Mouse (Mus musculus) liver, adult 2 months (tissue): ENCODE measurements at regions not wholly inside any gene's neighbourhood (a gene's known extent, or its start where the extent isn't known, plus 50 kb on each side); places are given as distances from the start of the nearest gene placed in this dataset.
A peak's percentile ranks its signal among the peaks of the same experiment; 100 is the strongest.

ENCODE experiments used
- DNase-seq: peaks from one replicate; pipeline ENCODE4 v3.0.0-alpha.2; 2011; ENCODE audit warnings: low read depth, low spot score; ENCODE audit errors: extremely low read depth
- H3K27ac ChIP-seq: fragments of 200-500 bp; replicated peaks from 2 replicates; pipeline ENCODE4 v1.5.1; 2012; ENCODE audit warnings: low read depth, mild to moderate bottlenecking, control low read depth, inconsistent platforms, low read length; ENCODE audit not compliant: insufficient read depth
- H3K27me3 ChIP-seq: fragments of 200-500 bp; 2 replicates; pipeline ENCODE4 v1.6.1; 2012; ENCODE audit warnings: mild to moderate bottlenecking, moderate library complexity, low read length, inconsistent platforms; ENCODE audit not compliant: control insufficient read depth, insufficient read depth
- H3K36me3 ChIP-seq: fragments of 200-500 bp; 2 replicates; pipeline ENCODE4 v1.6.1; 2012; ENCODE audit warnings: low read length, inconsistent platforms; ENCODE audit not compliant: control insufficient read depth, insufficient read depth
- H3K4me1 ChIP-seq: fragments of 200-500 bp; 2 replicates; pipeline ENCODE4 v1.6.1; 2011; ENCODE audit warnings: low read length; ENCODE audit not compliant: control insufficient read depth, insufficient read depth
- H3K4me3 ChIP-seq: fragments of 200-500 bp; 2 replicates; pipeline ENCODE4 v1.5.1; 2011; ENCODE audit warnings: low read depth, mild to moderate bottlenecking, control low read depth, low read length, moderate library complexity; ENCODE audit not compliant: insufficient read depth
- H3K79me2 ChIP-seq: fragments of 200-500 bp; 2 replicates; pipeline ENCODE4 v1.6.1; 2012; ENCODE audit warnings: inconsistent platforms, mild to moderate bottlenecking, low read length, moderate library complexity; ENCODE audit not compliant: control insufficient read depth, insufficient read depth
- H3K9ac ChIP-seq: fragments of 200-500 bp; 2 replicates; pipeline ENCODE4 v1.6.1; 2012; ENCODE audit warnings: low read depth, mild to moderate bottlenecking, control low read depth, inconsistent platforms, low read length
- CTCF ChIP-seq: fragments of 200-500 bp; IDR thresholded peaks from 2 replicates; pipeline ENCODE4 v1.5.1; 2011; ENCODE audit warnings: low read depth, low read length, control low read depth
- POLR2A ChIP-seq: fragments of 200-500 bp; IDR thresholded peaks from 2 replicates; pipeline ENCODE4 v1.6.1; 2011; ENCODE audit warnings: low read length, control low read depth; ENCODE audit not compliant: insufficient read depth; ENCODE audit errors: extremely low read depth
- WGBS: fragments of 180-500 bp; shearing (Covaris S2); methylation state at CpG from one replicate; pipeline ENCODE4 v1.1.7; 2018; 5-methylcytosine and 5-hydroxymethylcytosine counted together

DNA sequence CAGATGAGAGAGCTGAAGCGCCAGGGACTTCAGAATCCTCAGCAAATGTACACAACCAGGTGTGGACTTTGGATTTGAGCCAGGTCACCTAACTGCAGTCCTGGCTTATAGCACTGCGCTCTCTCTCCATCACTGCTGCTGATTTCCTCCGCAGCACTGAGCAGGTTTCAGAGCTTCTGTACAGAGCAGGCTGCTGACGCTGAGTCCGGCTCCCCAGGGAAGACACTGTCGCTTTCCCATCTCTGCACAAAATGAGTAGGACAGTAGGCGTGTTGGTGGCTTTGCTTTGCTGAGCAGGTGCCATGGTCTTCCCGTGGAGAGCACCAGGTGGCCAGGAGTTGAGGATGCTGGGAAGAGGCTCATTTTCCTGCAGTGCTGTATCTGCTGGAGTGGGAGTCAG is 116.2 kb upstream of the Kazn start:
- WGBS = 51% methylated on average over 8 of the region's 8 CpGs
- TF ChIP-seq POLR2A (no peak), CTCF (no peak)
- Histone ChIP-seq H3K9ac (no peak overlapping the region), H3K27ac (no peak overlapping the region), H3K27me3 (no peaks in the 10 kb centered on the region), H3K4me1 (no peaks in the 10 kb centered on the region), H3K79me2 (no peaks in the 10 kb centered on the region), H3K4me3 (no peak overlapping the region), H3K36me3 (no peaks in the 10 kb centered on the region)
- DNase-seq = no peak

DNA sequence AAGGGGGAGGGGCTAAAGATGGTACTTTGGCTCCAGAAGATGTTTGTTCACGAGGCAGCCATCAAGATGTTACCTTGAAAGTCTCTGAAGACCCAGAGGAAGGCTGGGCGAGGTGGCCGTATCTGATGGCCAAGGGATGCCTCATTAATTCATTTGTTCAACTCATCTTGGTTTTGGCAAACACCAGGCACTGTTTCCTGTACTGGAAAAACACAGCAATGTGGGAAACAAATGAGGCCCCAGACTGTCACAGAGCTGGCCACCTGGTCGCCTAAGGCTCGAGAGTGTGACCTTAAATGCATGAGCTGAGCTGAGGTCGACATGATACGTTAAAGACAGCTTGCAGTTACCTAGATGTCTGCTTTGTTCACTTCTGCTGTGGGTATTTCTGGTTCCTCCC is 114.3 kb upstream of the Kazn start:
- Histone ChIP-seq H3K79me2 (no peaks in the 10 kb centered on the region), H3K4me3 (no peak overlapping the region), H3K27me3 (no peaks in the 10 kb centered on the region), H3K4me1 (no peaks in the 10 kb centered on the region), H3K36me3 (no peaks in the 10 kb centered on the region), H3K9ac (no peak overlapping the region), H3K27ac (no peak overlapping the region)
- no peak for DNase-seq
- 82% methylated on average over 7 of the region's 7 CpGs for WGBS
- TF ChIP-seq POLR2A (no peak), CTCF (no peak)

DNA sequence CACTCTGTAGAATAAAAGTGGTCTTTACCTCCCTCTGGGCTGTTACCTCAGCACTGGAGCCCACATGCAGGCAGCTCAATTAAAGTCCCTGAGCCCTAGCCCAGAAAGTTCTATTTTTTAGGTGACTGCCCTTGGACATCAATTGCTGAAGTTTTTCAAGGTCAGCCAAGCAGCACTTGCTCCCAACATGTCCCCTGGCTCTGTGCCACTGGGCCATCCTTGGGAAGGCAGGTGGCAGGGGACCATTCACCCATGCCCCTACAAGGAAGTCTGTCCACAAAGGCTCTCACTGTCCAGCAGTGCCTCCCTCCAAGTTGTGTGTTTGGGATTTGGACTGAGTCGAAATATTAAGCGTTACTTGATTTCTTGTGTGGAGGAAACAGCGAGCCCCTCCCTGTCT is 112.6 kb upstream of the Kazn start:
- TF ChIP-seq CTCF (no peak), POLR2A (no peak)
- no peaks in the 10 kb centered on the region for H3K27me3 ChIP-seq
- H3K79me2 ChIP-seq = no peaks in the 10 kb centered on the region
- H3K9ac ChIP-seq = no peak overlapping the region
- no peaks in the 10 kb centered on the region for H3K36me3 ChIP-seq
- H3K4me1 ChIP-seq = no peaks in the 10 kb centered on the region
- H3K4me3 ChIP-seq = no peak overlapping the region
- no peak for DNase-seq
- WGBS = 51% methylated on average over 3 of the region's 3 CpGs
- no peak overlapping the region for H3K27ac ChIP-seq

DNA sequence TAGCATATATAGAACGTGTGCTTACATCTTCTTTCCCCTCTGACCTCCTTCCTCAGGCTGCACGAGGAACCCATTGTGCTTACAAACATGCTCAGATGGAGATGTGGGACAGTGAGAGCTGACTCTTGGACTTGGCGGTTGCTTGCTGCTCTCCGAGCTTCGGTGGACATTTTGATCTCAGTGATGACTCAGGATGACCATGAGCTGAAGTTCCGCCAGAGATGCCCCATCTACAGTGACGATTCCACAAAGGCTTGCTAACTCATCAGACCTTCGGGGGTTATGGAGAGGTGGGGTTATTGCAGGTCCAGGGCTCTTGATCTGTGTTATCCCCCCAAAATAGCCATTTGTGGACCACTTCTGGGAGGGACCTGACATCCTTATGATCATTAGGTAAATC is 111.8 kb upstream of the Kazn start:
- Histone ChIP-seq H3K4me3 (no peak overlapping the region), H3K9ac (no peak overlapping the region), H3K27ac (no peak overlapping the region), H3K79me2 (no peaks in the 10 kb centered on the region), H3K4me1 (no peaks in the 10 kb centered on the region), H3K36me3 (no peaks in the 10 kb centered on the region), H3K27me3 (no peaks in the 10 kb centered on the region)
- WGBS = 88% methylated on average over 8 of the region's 8 CpGs
- no peak for DNase-seq
- TF ChIP-seq CTCF (no peak), POLR2A (no peak)

DNA sequence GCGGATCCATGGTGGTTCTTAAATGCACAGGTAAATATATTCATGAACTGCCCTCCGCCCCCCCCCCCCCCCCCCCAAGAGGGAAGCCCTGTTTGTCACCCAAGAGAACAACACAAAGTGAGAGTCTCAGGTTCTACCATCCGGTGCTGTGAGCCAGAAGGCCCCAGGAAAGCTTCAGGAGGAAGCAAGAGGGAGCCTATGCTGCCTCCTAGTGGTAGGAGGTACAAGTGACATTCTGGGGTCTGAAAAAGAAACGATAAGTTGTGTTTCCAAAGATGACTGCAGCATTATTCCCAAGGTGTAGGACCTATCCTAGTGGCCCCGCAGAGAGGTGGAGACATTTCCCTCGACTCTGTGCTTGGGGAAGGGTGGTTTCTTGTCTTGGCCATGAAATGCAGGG is 109.7 kb upstream of the Kazn start:
- 36% methylated on average over 6 of the region's 6 CpGs for WGBS
- H3K4me3 ChIP-seq = no peak overlapping the region
- DNase-seq = no peak

DNA sequence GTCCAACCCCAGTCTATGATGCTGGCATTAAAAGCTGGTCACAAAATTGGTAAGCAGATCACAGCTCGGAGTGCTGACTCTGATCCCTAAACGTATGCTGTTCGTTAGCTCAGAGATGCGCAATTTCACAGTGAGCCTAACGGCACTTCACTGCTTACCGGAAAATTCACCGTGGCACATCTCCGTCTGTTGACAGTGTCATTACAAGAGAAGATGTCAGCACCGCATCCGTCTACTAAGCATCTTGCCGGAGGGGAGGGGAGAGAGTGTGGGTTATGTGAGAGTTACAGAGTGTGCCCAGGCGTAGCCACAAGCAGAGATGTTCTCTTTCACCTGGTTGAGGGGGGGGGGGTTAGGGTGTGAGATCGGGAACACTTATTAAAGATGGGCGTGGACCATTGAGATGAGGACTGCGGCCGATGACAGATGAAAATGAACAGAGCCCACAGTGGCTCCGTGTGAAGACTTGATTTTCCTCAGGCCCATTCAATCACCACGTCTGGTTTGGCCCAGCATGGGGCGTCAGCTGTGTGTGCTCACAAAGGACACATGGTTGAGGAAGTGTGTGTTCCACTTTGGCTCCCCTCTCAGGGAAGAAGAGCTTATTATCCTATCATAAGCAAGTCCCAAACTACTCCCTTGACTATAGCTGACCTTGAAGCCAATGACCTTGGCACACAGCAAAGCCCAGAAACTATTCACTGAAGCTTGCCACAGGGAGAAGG is 103.4 kb upstream of the Kazn start:
- no peaks in the 10 kb centered on the region for H3K79me2 ChIP-seq
- no peaks in the 10 kb centered on the region for H3K4me1 ChIP-seq

More for the DNA sequence above, 109.7 kb upstream of the Kazn start:
- Histone ChIP-seq H3K27me3 (no peaks in the 10 kb centered on the region), H3K79me2 (no peaks in the 10 kb centered on the region), H3K4me1 (no peaks in the 10 kb centered on the region), H3K36me3 (no peaks in the 10 kb centered on the region), H3K27ac (no peak overlapping the region), H3K9ac (no peak overlapping the region)
- TF ChIP-seq CTCF = peak; percentile 58
- TF ChIP-seq POLR2A = no peak

More for the DNA sequence above, 103.4 kb upstream of the Kazn start:
- Histone ChIP-seq H3K9ac (no peak overlapping the region), H3K27ac (no peak overlapping the region), H3K36me3 (no peaks in the 10 kb centered on the region), H3K4me3 (no peak overlapping the region), H3K27me3 (no peaks in the 10 kb centered on the region)
- 88% methylated on average over 19 of the region's 19 CpGs for WGBS
- DNase-seq = no peak
- TF ChIP-seq POLR2A (no peak), CTCF (no peak)
